Mouse (Mus musculus) adipocyte (in vitro differentiated cells): ENCODE measurements around the gene Zfp799.
"Not testable (repeated sequence)": the region's sequence is repeated elsewhere in the genome, so short reads cannot be mapped to it uniquely, and the experiment has no call there.

Source experiments
- DNase-seq: peaks from one replicate; pipeline ENCODE4 v3.0.0-alpha.2; 2016; ENCODE audit warnings: low spot score

Gene Zfp799

GRCm38 (mm10) chr17:32829540-32830417 is at the start of gene Zfp799:
Gene Zfp799, minus strand, starts transcription at chr17:32830261.
- DNase-seq: peak; percentile 89

GRCm38 (mm10) chr17:32878773-32879172 is 48.7 kb upstream of the Zfp799 start:
- no peak for DNase-seq

GRCm38 (mm10) chr17:32877471-32878171 is 47.6 kb upstream of the Zfp799 start:
- no peak for DNase-seq

- DNase-seq: no peak
Measured at GRCm38 (mm10) chr17:32872696-32873095, 42.6 kb upstream of the Zfp799 start.

GRCm38 (mm10) chr17:32872091-32872490 is 42.0 kb upstream of the Zfp799 start:
- no peak for DNase-seq

- no peak for DNase-seq
Measured at GRCm38 (mm10) chr17:32871483-32871882, 41.4 kb upstream of the Zfp799 start.

- not testable (repeated sequence) for DNase-seq
Measured at GRCm38 (mm10) chr17:32867266-32867665, 37.2 kb upstream of the Zfp799 start.

GRCm38 (mm10) chr17:32856713-32857112 is 26.7 kb upstream of the Zfp799 start:
- not testable (repeated sequence) for DNase-seq

- DNase-seq: no peak
Measured at GRCm38 (mm10) chr17:32851581-32851980, 21.5 kb upstream of the Zfp799 start.

- no peak for DNase-seq
Measured at GRCm38 (mm10) chr17:32841388-32841787, 11.3 kb upstream of the Zfp799 start.

GRCm38 (mm10) chr17:32839083-32839802 is 9.2 kb upstream of the Zfp799 start:
- no peak for DNase-seq

- DNase-seq: no peak
Measured at GRCm38 (mm10) chr17:32830418-32830782, 339 bp upstream of the Zfp799 start.

GRCm38 (mm10) chr17:32816074-32816784 is 13.8 kb downstream of the Zfp799 start:
- DNase-seq: no peak

- no peak for DNase-seq
Measured at GRCm38 (mm10) chr17:32814136-32814535, 15.9 kb downstream of the Zfp799 start.

GRCm38 (mm10) chr17:32810648-32811047 is 19.4 kb downstream of the Zfp799 start:
- no peak for DNase-seq

GRCm38 (mm10) chr17:32809544-32810374 is 20.3 kb downstream of the Zfp799 start, which contains the start of gene Zfp811:
Gene Zfp811, minus strand, starts transcription at chr17:32809931.
- DNase-seq: peak; percentile 26

- no peak for DNase-seq
Measured at GRCm38 (mm10) chr17:32808921-32809320, 21.1 kb downstream of the Zfp799 start.

GRCm38 (mm10) chr17:32789244-32789643 is 40.8 kb downstream of the Zfp799 start:
- no peak for DNase-seq

GRCm38 (mm10) chr17:32788576-32788975 is 41.5 kb downstream of the Zfp799 start:
- DNase-seq: no peak

GRCm38 (mm10) chr17:32788094-32788559 is 41.9 kb downstream of the Zfp799 start, which contains the start of gene Zfp871:
Gene Zfp871, minus strand, starts transcription at chr17:32788287.
- peak; percentile 94 for DNase-seq
